Mouse (Mus musculus) kidney, adult 18-20 months (tissue): ENCODE results near the gene Rasgrf1.

Source experiments
- DNase-seq: peaks from one replicate; pipeline ENCODE4 v3.0.0; 2021

Gene Rasgrf1

GRCm38 (mm10) chr9:89970886-89971486 lies 61.3 kb downstream of the Rasgrf1 start:
- DNase-seq, result no peak

- no peak for DNase-seq
These were observed 62.6 kb downstream of the Rasgrf1 start for GRCm38 (mm10) chr9:89972321-89972720.

- DNase-seq, result no peak
These were observed 64.1 kb downstream of the Rasgrf1 start for GRCm38 (mm10) chr9:89973856-89974255.

GRCm38 (mm10) chr9:89974463-89974931 lies 64.8 kb downstream of the Rasgrf1 start:
- DNase-seq, result no peak

GRCm38 (mm10) chr9:89976366-89976940 lies 66.7 kb downstream of the Rasgrf1 start:
- no peak for DNase-seq

- no peak for DNase-seq
These were observed 69.5 kb downstream of the Rasgrf1 start for GRCm38 (mm10) chr9:89979248-89979647.

- DNase-seq, result no peak
These were observed 72.5 kb downstream of the Rasgrf1 start for GRCm38 (mm10) chr9:89982256-89982655.

GRCm38 (mm10) chr9:89988053-89988452 lies 78.3 kb downstream of the Rasgrf1 start:
- DNase-seq, result no peak

GRCm38 (mm10) chr9:89988811-89989528 lies 79.3 kb downstream of the Rasgrf1 start:
- no peak for DNase-seq

GRCm38 (mm10) chr9:90006432-90006831 lies 96.7 kb downstream of the Rasgrf1 start:
- DNase-seq, result no peak

GRCm38 (mm10) chr9:90007094-90007493 lies 97.4 kb downstream of the Rasgrf1 start:
- no peak for DNase-seq

GRCm38 (mm10) chr9:90008138-90008537 lies 98.4 kb downstream of the Rasgrf1 start:
- no peak for DNase-seq

- DNase-seq, result no peak
These were observed 102.1 kb downstream of the Rasgrf1 start for GRCm38 (mm10) chr9:90011849-90012248.

GRCm38 (mm10) chr9:90014649-90015048 lies 104.9 kb downstream of the Rasgrf1 start:
- no peak for DNase-seq

GRCm38 (mm10) chr9:90016204-90016603 lies 106.5 kb downstream of the Rasgrf1 start:
- no peak for DNase-seq

- DNase-seq, result no peak
These were observed 111.2 kb downstream of the Rasgrf1 start for GRCm38 (mm10) chr9:90020866-90021265.

GRCm38 (mm10) chr9:90021442-90021841 lies 111.7 kb downstream of the Rasgrf1 start:
- DNase-seq, result no peak

GRCm38 (mm10) chr9:90027709-90028108 lies 118.0 kb downstream of the Rasgrf1 start:
- DNase-seq, result no peak

GRCm38 (mm10) chr9:90033922-90034321 lies 124.2 kb downstream of the Rasgrf1 start:
- DNase-seq, result no peak

- no peak for DNase-seq
These were observed 125.5 kb downstream of the Rasgrf1 start for GRCm38 (mm10) chr9:90035168-90035567.

- DNase-seq, result no peak
These were observed 126.1 kb downstream of the Rasgrf1 start for GRCm38 (mm10) chr9:90035794-90036193.

- DNase-seq, result no peak
These were observed 126.6 kb downstream of the Rasgrf1 start for GRCm38 (mm10) chr9:90036313-90036712.

GRCm38 (mm10) chr9:90038535-90038934 lies 128.8 kb downstream of the Rasgrf1 start:
- DNase-seq, result no peak

GRCm38 (mm10) chr9:90040916-90041315 lies 131.2 kb downstream of the Rasgrf1 start:
- no peak for DNase-seq
